Mouse (Mus musculus): Measurements from ENCODE around the gene Ncf4.
"Not testable (repeated sequence)": the region's sequence is repeated elsewhere in the genome, so short reads cannot be mapped to it uniquely, and the experiment has no call there.

DNA sequence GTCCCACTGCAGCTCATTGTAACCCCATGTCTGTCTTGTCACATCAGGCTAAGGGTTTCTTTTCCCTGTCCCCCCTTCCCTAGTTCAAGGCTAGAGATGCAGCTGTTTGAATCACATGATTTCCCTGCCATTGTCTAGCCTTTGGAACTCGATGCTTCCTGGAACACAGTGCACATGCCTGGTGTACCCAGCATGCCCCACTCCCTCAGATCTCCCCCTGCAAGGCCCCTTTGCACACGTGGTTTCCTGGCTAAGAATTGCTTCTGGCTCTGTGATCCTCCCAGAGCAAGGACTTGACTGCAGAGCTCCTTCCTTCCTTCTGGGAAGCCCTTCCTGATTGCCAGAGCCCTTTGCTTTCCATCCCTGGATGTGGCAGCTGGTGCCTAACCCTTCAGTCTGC, 48.6 kb downstream of the Ncf4 start:
- not testable (repeated sequence) for TF ChIP-seq EP300, CTCF (IDR thresholded peaks at IDR 0.05; ENCODE audit: low read depth)
